Mouse (Mus musculus): ENCODE measurements around the gene Epor. TPM values are rescaled to one million over a fixed set of nuclear protein-coding genes. Genes with fewer than 3 reads are reported as not detected.
A peak's percentile ranks its signal among the peaks of the same experiment; 100 is the strongest.

Gene Epor
- polyA plus RNA-seq, 1 experiment: 80.2 TPM

DNA sequence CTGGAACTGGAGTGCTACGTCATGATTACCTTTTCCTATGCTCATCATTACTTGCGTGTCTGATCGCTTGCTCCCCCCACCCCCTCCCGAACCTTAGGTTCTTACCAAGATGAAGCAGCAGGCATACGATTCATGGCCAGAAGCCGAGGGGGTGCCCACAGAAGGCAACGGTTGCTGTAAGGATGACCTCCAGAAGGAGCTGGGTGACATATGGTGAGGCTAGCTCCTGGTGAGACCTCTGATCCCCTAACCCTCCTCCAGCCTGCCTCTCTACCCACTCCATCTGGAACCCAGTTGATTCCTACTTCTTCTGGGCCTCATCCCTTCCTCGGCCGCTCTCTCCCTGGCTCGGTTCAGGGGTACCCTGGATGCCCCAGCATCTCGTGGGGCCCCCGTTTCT lies 29.3 kb downstream of the Epor start:
- H3K27me3 ChIP-seq (ENCODE audit: control insufficient read depth): peaks cover 25% of the 10 kb centered on the region
- no peaks in the 10 kb centered on the region for H3K9me3 ChIP-seq (ENCODE audit: control insufficient read depth, low read length)
- H3K4me1 ChIP-seq (ENCODE audit: control insufficient read depth): peaks cover 22% of the 10 kb centered on the region
- H3K36me3 ChIP-seq (ENCODE audit: control insufficient read depth): no peaks in the 10 kb centered on the region
- TF ChIP-seq GATA1 (IDR thresholded peaks at IDR 0.05; ENCODE audit: low read length) (no peak), TAL1 (IDR thresholded peaks at IDR 0.05; ENCODE audit: low read length) (no peak)
- no peak overlapping the region for H3K4me3 ChIP-seq (replicated peaks)

DNA sequence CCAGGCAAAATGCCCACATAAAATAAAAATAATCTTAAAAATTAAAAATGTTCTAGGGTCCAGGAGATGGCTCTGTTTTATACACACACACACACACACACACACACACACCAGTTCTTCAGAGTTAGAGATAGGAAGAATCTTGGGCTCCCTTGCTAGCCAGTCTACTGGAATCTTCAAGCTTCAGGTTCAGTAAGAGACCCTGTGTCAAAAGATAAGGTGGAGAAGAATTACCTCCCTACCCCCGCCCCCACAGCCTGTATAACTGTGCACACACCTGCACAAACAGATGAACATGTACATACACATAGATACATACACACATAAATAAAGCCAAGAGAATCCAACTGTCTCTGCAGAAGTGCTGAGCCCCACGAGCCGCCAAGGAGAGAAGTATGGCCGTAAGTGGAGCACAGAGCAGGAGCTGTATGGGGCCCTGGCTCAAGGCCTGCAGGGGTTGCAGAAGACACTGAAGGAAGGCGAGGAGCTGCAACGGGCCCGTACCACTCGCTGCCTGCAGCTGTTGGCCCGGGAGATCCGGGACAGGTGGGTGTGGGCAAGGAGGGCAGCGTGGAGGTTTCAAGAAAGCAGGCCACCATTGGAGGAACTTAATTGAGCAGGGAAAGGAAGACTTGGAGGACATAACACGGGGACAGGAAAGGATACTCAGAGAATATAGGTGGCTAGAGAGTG lies 30.7 kb downstream of the Epor start:
- H3K36me3 ChIP-seq (ENCODE audit: control insufficient read depth): no peaks in the 10 kb centered on the region
- H3K27me3 ChIP-seq (ENCODE audit: control insufficient read depth): peaks cover 25% of the 10 kb centered on the region

DNA sequence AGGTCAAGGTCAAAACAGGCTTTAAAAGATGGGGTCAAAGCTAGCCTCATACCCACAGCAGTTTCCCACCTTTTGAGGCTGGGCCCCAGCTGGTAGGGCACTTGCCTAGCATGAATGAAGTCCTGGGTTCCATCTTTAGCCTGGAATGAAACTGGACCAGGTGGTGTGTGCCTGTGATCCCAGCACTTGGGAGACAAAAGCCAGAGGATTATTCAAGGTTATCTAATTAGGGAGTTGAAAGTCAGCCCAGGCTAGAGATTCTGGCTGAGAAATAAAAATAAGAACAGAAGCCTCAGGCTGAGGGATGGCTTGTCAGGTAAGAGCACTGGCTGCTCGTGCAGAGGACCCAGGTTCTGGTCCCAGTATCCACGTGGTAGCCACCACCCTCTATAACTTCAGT lies 31.3 kb downstream of the Epor start:
- H3K4me1 ChIP-seq (ENCODE audit: control insufficient read depth): peaks cover 27% of the 10 kb centered on the region
- no peaks in the 10 kb centered on the region for H3K36me3 ChIP-seq (ENCODE audit: control insufficient read depth)
- H3K9me3 ChIP-seq (ENCODE audit: control insufficient read depth, low read length): no peaks in the 10 kb centered on the region
- no peak for TF ChIP-seq GATA1 (IDR thresholded peaks at IDR 0.05; ENCODE audit: low read length)
- no peak for TF ChIP-seq TAL1 (IDR thresholded peaks at IDR 0.05; ENCODE audit: low read length)
- no peak overlapping the region for H3K4me3 ChIP-seq (replicated peaks)
- H3K27me3 ChIP-seq (ENCODE audit: control insufficient read depth): peaks cover 30% of the 10 kb centered on the region

More for the DNA sequence above, 30.7 kb downstream of the Epor start:
- no peak for TF ChIP-seq GATA1 (IDR thresholded peaks at IDR 0.05; ENCODE audit: low read length)
- no peak for TF ChIP-seq TAL1 (IDR thresholded peaks at IDR 0.05; ENCODE audit: low read length)
- no peak overlapping the region for H3K4me3 ChIP-seq (replicated peaks)
- H3K9me3 ChIP-seq (ENCODE audit: control insufficient read depth, low read length): no peaks in the 10 kb centered on the region
- H3K4me1 ChIP-seq (ENCODE audit: control insufficient read depth): peaks cover 24% of the 10 kb centered on the region

DNA sequence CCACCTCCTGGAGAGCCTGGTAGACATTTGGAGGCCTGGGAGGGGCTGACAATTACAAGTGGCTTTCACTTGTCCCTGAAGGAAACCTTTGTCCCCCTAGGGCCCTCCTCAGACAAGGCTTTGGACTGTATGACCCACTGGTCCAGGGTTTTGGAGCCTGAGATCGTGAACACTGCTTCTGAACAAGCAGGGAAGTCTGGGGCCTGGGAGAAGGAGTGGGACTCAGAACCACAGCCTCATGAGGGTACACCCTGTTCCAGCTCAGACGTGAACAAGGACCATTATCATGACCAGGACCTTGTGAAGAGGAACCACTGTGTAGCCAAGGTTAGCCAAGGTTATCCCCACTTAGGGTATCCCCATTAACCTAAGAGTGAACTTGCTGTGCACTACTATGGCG lies 34.1 kb downstream of the Epor start:
- TF ChIP-seq TAL1 (IDR thresholded peaks at IDR 0.05; ENCODE audit: low read length) (no peak), GATA1 (IDR thresholded peaks at IDR 0.05; ENCODE audit: low read length) (no peak)
- peaks cover 14% of the 10 kb centered on the region for H3K27me3 ChIP-seq (ENCODE audit: control insufficient read depth)
- no peaks in the 10 kb centered on the region for H3K9me3 ChIP-seq (ENCODE audit: control insufficient read depth, low read length)
- no peak overlapping the region for H3K4me3 ChIP-seq (replicated peaks)
- no peaks in the 10 kb centered on the region; the same call in 1 of the 2 replicates for H3K36me3 ChIP-seq (ENCODE audit: control insufficient read depth)
- peaks cover 26% of the 10 kb centered on the region for H3K4me1 ChIP-seq (ENCODE audit: control insufficient read depth)

DNA sequence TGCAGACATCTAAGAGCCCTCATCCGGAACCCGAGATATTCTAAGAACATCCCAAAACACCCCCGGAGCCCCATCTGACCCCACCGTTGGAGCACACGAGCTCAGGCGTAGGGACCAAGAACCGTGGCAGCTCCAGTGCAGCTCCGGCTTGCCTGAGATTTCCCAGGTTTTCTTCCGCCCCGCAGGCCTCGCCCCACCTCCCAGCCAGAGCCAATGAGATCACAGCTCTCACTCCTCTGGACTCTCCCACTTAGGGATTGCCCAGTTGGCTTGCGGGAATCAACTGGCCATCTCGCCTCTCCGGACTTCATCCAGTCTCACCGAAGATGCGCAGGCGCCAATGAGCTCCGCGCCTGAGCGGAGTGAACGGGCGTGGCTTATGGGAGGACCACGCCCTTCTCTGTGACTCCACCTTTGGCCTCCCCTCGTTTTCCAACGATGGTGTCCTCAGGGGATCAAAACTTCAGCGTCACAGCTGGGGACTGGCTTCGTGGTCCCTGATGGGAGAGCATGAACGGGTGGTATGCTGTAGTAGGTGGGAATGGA lies 36.0 kb downstream of the Epor start, which contains the start of the genes Ccdc159 and Tmem205:
Gene Ccdc159, plus strand, starts transcription at position 264 of the 546 bp plus-strand sequence.
Gene Tmem205, minus strand, starts transcription at position 349 of the 546 bp plus-strand sequence.
- Histone ChIP-seq H3K4me1 (ENCODE audit: control insufficient read depth) (peaks cover 23% of the 10 kb centered on the region), H3K4me3 (replicated peaks) (peak within 1 kb of the TSS; percentile 44), H3K36me3 (ENCODE audit: control insufficient read depth) (no peaks in the 10 kb centered on the region; the same call in 1 of the 2 replicates), H3K9me3 (ENCODE audit: control insufficient read depth, low read length) (peaks cover 2% of the 10 kb centered on the region; the same call in 1 of the 2 replicates), H3K27me3 (ENCODE audit: control insufficient read depth) (peaks cover 5% of the 10 kb centered on the region)
- TF ChIP-seq GATA1 (IDR thresholded peaks at IDR 0.05; ENCODE audit: low read length) (no peak), TAL1 (IDR thresholded peaks at IDR 0.05; ENCODE audit: low read length) (no peak)

DNA sequence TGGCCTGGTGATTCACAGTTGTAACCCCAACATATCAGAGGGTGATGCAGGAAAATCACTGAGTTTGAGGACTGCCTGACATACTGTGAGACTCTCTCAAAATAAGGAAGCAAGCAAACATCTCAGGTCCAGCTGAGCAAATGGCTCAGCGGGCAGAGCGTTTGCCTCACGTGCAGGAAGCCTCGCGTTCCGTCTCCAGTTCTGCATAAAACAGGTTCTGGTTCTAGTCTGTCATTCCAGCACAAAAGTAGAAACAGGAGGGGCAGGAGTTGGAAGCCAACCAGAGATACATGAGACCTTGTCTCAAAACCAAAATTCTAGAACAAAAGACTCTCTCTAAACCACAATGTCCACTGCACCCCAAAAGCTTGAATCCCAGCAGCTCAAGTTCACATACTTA lies 36.5 kb downstream of the Epor start:
- peaks cover 2% of the 10 kb centered on the region for H3K36me3 ChIP-seq (ENCODE audit: control insufficient read depth)
- H3K27me3 ChIP-seq (ENCODE audit: control insufficient read depth): peaks cover 5% of the 10 kb centered on the region
- peaks cover 5% of the 10 kb centered on the region for H3K9me3 ChIP-seq (ENCODE audit: control insufficient read depth, low read length)
- H3K4me1 ChIP-seq (ENCODE audit: control insufficient read depth): peaks cover 23% of the 10 kb centered on the region
- peak overlapping the region; percentile 44 for H3K4me3 ChIP-seq (replicated peaks)
- TF ChIP-seq GATA1 (IDR thresholded peaks at IDR 0.05; ENCODE audit: low read length) (no peak), TAL1 (IDR thresholded peaks at IDR 0.05; ENCODE audit: low read length) (no peak)

DNA sequence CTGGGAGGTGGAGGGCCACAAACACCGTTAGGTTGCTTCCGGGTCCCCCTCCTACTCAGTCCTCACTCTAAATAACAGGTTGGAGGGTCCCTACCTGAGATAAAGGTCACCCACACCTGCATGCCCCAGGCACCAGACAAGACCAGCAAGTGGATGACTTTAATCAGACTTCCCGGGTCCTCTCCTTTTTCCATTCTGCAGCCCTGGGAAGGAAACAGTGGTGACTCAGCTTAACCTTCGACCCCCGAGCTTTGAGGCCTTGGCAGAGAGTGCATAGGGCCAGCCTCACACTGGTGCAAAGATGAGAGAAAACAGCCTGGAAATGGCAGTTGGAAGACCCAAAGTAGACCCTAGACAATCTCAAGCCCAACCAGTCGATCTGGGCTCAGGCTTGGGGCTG lies 37.2 kb downstream of the Epor start:
- Histone ChIP-seq H3K27me3 (ENCODE audit: control insufficient read depth) (peaks cover 5% of the 10 kb centered on the region), H3K4me3 (replicated peaks) (no peak overlapping the region), H3K36me3 (ENCODE audit: control insufficient read depth) (peaks cover 5% of the 10 kb centered on the region), H3K9me3 (ENCODE audit: control insufficient read depth, low read length) (peaks cover 8% of the 10 kb centered on the region), H3K4me1 (ENCODE audit: control insufficient read depth) (peaks cover 23% of the 10 kb centered on the region)
- no peak for TF ChIP-seq TAL1 (IDR thresholded peaks at IDR 0.05; ENCODE audit: low read length)
- no peak for TF ChIP-seq GATA1 (IDR thresholded peaks at IDR 0.05; ENCODE audit: low read length)

DNA sequence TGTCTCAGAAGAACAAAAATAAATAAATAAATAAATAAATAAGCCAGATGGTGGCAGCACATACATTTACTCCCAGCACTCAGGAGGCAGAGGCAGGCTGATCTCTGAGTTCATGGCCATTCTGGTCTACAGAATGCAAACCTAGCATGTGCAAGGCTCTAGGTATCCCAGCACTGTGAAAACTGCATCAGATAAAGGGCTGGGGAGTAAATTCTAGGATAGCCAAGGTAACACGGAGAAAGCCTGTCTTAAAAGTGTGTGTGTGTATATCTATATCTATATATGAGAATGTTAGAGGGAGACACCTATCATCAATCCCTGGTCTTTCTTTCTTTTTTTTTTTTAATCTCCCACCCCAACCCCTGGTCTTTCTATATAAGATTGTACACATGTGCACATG lies 37.8 kb downstream of the Epor start:
- Histone ChIP-seq H3K4me3 (replicated peaks) (no peak overlapping the region), H3K4me1 (ENCODE audit: control insufficient read depth) (peaks cover 23% of the 10 kb centered on the region), H3K36me3 (ENCODE audit: control insufficient read depth) (peaks cover 5% of the 10 kb centered on the region), H3K9me3 (ENCODE audit: control insufficient read depth, low read length) (peaks cover 8% of the 10 kb centered on the region), H3K27me3 (ENCODE audit: control insufficient read depth) (peaks cover 5% of the 10 kb centered on the region)
- TF ChIP-seq TAL1 (IDR thresholded peaks at IDR 0.05; ENCODE audit: low read length) (no peak), GATA1 (IDR thresholded peaks at IDR 0.05; ENCODE audit: low read length) (no peak)

DNA sequence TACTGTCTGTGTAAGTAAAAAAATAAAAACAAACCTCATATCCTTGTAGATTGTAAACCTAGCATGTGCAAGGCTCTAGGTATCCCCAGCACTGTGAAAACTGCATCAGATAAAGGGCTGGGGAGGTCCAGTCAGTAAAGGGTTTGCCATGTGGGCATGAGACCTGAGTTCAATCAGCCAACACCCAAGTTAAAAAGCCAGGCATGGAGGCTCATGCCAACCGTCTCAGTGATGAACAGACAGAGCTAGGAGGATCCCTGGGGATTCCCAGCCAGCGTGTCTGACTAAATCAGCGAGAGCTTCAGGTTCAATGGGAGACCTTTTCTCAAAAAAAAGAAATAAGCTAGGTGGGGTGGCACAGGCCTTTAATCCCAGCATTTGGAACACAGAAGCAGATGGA lies 38.3 kb downstream of the Epor start:
- no peak for TF ChIP-seq TAL1 (IDR thresholded peaks at IDR 0.05; ENCODE audit: low read length)
- TF ChIP-seq GATA1 (IDR thresholded peaks at IDR 0.05; ENCODE audit: low read length): no peak
- peaks cover 8% of the 10 kb centered on the region for H3K9me3 ChIP-seq (ENCODE audit: control insufficient read depth, low read length)
- H3K27me3 ChIP-seq (ENCODE audit: control insufficient read depth): peaks cover 5% of the 10 kb centered on the region
- H3K4me3 ChIP-seq (replicated peaks): no peak overlapping the region
- peaks cover 5% of the 10 kb centered on the region for H3K36me3 ChIP-seq (ENCODE audit: control insufficient read depth)
- H3K4me1 ChIP-seq (ENCODE audit: control insufficient read depth): peaks cover 23% of the 10 kb centered on the region

All from erythroblast, embryonic 14.5 days (primary cell).